25 mouse cellular contexts compared by ENCODE assay signal in genomic region chr10:122777939-122778655, GRCm38 (mm10).
DNase-seq lines count a peak whose midpoint lies in the region; ATAC-seq lines count a peak whose summit lies in the region.
"Had no signal": no experiment of that assay in that cellular context is flagged by ENCODE, and none has a peak within 500 bp of the region (broad histone marks: within the 10 kb centered on the region; RNA-seq: fewer than 3 reads in every experiment).

No protein-coding gene starts in this region.

- H3K4me1 ChIP-seq in liver, embryonic 12.5 days: peaks cover 6% of the 10 kb centered on the region
- H3K4me1 ChIP-seq: embryonic facial prominence, embryonic 15.5 days had no signal

- H3K27me3 ChIP-seq in liver, embryonic 12.5 days (replicated peaks): no peaks in the 10 kb centered on the region
- H3K27me3 ChIP-seq: CH12.LX; embryonic facial prominence, embryonic 15.5 days; heart, embryonic 12.5 days had no signal

- ATAC-seq in liver, embryonic 12.5 days: 0 out of 2 replicates have a peak, but pooled peaks have one; percentile 52
- ATAC-seq: activated CD4-positive, CD25-positive, alpha-beta regulatory T cell, adult 4 months; forebrain, embryonic 16.5 days; hindbrain, embryonic 16.5 days had no signal

- DNase-seq in cerebellum, postnatal 14 days: peak; percentile 27 to 58
- DNase-seq in cerebellum, adult 8-10 months: no peak
- DNase-seq in c-Kit-negative CD71-positive TER-119-positive erythroid progenitor cells, embryonic 14.5 days (ENCODE audit: low read depth, low spot score): peak; percentile 24
- DNase-seq in kidney, adult 18-20 months: no peak
- DNase-seq in thymus, postnatal 36 days: no peak
- DNase-seq in testis, postnatal 10 days (ENCODE audit: low spot score): no peak
- DNase-seq: adrenal gland, adult 8-10 months; B cell, adult 2 months; gastrocnemius, postnatal 10 days; heart, postnatal 10 days; kidney, adult 2 months; lung, postnatal 4 days; midbrain, embryonic 14.5 days had no signal

- no peaks in the 10 kb centered on the region for H3K9me3 ChIP-seq in liver, embryonic 12.5 days (replicated peaks)
- H3K9me3 ChIP-seq: embryonic facial prominence, embryonic 15.5 days; heart, embryonic 12.5 days; hindbrain, embryonic 10.5 days; limb, embryonic 10.5 days had no signal

- H3K4me3 ChIP-seq in liver, embryonic 12.5 days: no peak overlapping the region
- H3K4me3 ChIP-seq: embryonic facial prominence, embryonic 15.5 days; heart, embryonic 12.5 days; hindbrain, embryonic 10.5 days; left cerebral cortex, adult 2 months; limb, embryonic 10.5 days had no signal

- H3K36me3 ChIP-seq in liver, embryonic 12.5 days: no peaks in the 10 kb centered on the region
- H3K36me3 ChIP-seq: embryonic facial prominence, embryonic 15.5 days; G1E; heart, embryonic 12.5 days; hindbrain, embryonic 10.5 days; limb, embryonic 10.5 days had no signal

- WGBS in liver, embryonic 12.5 days (ENCODE audit: insufficient replicate concordance): 73% methylated on average over 3 of the region's 3 CpGs

- H3K27ac ChIP-seq in liver, embryonic 12.5 days: no peak overlapping the region
- H3K27ac ChIP-seq: embryonic facial prominence, embryonic 15.5 days; hindbrain, embryonic 10.5 days; kidney, postnatal 0 days; left cerebral cortex, adult 2 months; limb, embryonic 10.5 days had no signal

- no peak overlapping the region for H3K9ac ChIP-seq in liver, embryonic 12.5 days
- H3K9ac ChIP-seq: embryonic facial prominence, embryonic 15.5 days; heart, embryonic 12.5 days had no signal

- H3K4me2 ChIP-seq in liver, embryonic 12.5 days: no peak overlapping the region
- H3K4me2 ChIP-seq: embryonic facial prominence, embryonic 15.5 days; heart, embryonic 12.5 days had no signal

Comparison
In these comparisons a context has a peak if more than half of its experiments do, and no peak if none do; other contexts are left out.
1. DNase-seq: peak in cerebellum, postnatal 14 days (2 of 2) and c-Kit-negative CD71-positive TER-119-positive erythroid progenitor cells, embryonic 14.5 days (single experiment); none in cerebellum, adult 8-10 months (single experiment), kidney, adult 18-20 months (single experiment), thymus, postnatal 36 days (0 of 2) and testis, postnatal 10 days (single experiment).